Mouse (Mus musculus) midbrain, postnatal 0 days (tissue): ENCODE results near the gene Borcs8. TPM values are rescaled to one million over a fixed set of nuclear protein-coding genes. Genes with fewer than 3 reads are reported as not detected.

Experiments used
- ATAC-seq: fragments of 200-750 bp; cut with Nextera tagmentation; 2 replicates; pipeline ENCODE4 v1.8.0; 2017; ENCODE audit warnings: moderate number of reproducible peaks, mild to moderate bottlenecking, moderate TSS enrichment, moderate library complexity; ENCODE audit not compliant: low FRiP score
- DNase-seq: peaks from one replicate; pipeline ENCODE4 v3.0.0-alpha.2; 2015; ENCODE audit warnings: low spot score
- H3K27ac ChIP-seq: fragments of 300-500 bp; sonication (generic); 2 replicates; pipeline ENCODE4 v1.5.1; 2014; ENCODE audit warnings: low read depth, mild to moderate bottlenecking, low read length, mixed read lengths
- H3K27me3 ChIP-seq: fragments of 300-500 bp; sonication (generic); 2 replicates; pipeline ENCODE4 v1.6.1; 2014; ENCODE audit warnings: low read length, control low read depth, mixed read lengths; ENCODE audit not compliant: insufficient read depth
- H3K36me3 ChIP-seq: fragments of 300-500 bp; sonication (generic); 2 replicates; pipeline ENCODE4 v1.6.1; 2014; ENCODE audit warnings: low read length, control low read depth, mixed read lengths; ENCODE audit not compliant: insufficient read depth
- H3K4me1 ChIP-seq: fragments of 300-500 bp; sonication (generic); 2 replicates; pipeline ENCODE4 v1.6.1; 2014; ENCODE audit warnings: mild to moderate bottlenecking, control low read depth, antibody characterized with exemption, low read length, mixed read lengths; ENCODE audit not compliant: insufficient read depth
- H3K4me2 ChIP-seq: fragments of 300-500 bp; sonication (generic); 2 replicates; pipeline ENCODE4 v1.6.1; 2014; ENCODE audit warnings: low read depth, mild to moderate bottlenecking, low read length, mixed read lengths; ENCODE audit not compliant: poor library complexity, severe bottlenecking
- H3K4me3 ChIP-seq: fragments of 300-500 bp; sonication (generic); 2 replicates; pipeline ENCODE4 v1.5.1; 2014; ENCODE audit warnings: low read depth, mild to moderate bottlenecking, low read length, moderate library complexity
- H3K9ac ChIP-seq: fragments of 300-500 bp; sonication (generic); replicated peaks from 2 replicates; pipeline ENCODE4 v1.6.1; 2014; ENCODE audit warnings: mild to moderate bottlenecking, low read length, moderate library complexity, mixed read lengths; ENCODE audit not compliant: poor library complexity, severe bottlenecking
- H3K9me3 ChIP-seq: fragments of 300-500 bp; sonication (generic); 2 replicates; pipeline ENCODE4 v1.6.1; 2016; ENCODE audit warnings: low read length, control low read depth
- CTCF ChIP-seq: IDR thresholded peaks from 2 replicates; pipeline ENCODE4 v1.5.1; 2016; ENCODE audit warnings: antibody characterized with exemption, mild to moderate bottlenecking
- WGBS: fragments of 180-500 bp; shearing (Covaris S2); extraction: QIAGEN DNeasy Blood & Tissue Kit; methylation state at CpG from one replicate; pipeline ENCODE4 v1.1.7; 2014; 5-methylcytosine and 5-hydroxymethylcytosine counted together
- polyA plus RNA-seq: library from polyadenylated mRNA; unstranded; fragments of >200 nt; fragmentation: Nextera tagmentation; extraction: Ambion mirVana; gene quantifications from 2 replicates; pipeline ENCODE4 v1.2.1, GENCODE M21; 2015
- total RNA-seq: library from RNA; depleted of rRNA; stranded (reverse); fragments of >200 nt; gene quantifications from 2 replicates; pipeline ENCODE4 v1.2.3, GENCODE M21; 2014

Gene Borcs8
- total and polyA plus RNA-seq, 2 experiments from 2014 or later: 49.8 to 91.1 TPM

DNA sequence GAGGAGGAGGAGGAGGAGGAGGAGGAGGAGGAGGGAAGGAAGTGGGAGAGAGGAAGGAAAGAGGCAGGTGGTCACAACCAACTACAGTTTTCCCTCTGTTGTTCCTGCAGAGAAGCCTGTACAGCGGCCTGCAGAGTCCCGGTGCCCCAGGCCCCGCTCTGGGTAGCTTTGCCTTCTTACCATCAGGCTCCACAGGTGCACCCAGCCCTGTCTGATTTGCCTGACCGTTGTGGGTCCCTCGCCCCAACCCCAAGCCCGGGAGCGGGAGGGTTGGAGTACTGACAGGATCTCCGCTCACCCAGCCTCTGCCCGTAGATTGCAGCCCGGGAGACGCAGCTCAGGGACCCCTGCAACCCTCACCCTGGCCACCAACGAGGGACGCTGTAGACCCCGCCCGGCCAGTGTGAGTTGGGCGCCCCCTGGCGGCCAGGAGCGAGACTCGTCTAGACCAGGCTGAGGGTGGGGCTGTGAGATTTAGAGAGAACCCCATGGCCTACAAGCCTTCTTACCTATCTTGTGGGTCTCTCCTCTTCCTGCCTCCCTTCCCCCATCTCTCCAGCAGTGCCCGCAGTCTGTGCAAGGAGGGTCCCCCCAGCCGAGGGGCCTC, 27.3 kb downstream of the Borcs8 start:
- Histone ChIP-seq H3K27me3 (peaks cover 9% of the 10 kb centered on the region; the same call in 1 of the 2 replicates), H3K9ac (peak overlapping the region; percentile 33; the same call in 1 of the 2 replicates), H3K4me1 (peaks cover 4% of the 10 kb centered on the region; the same call in 1 of the 2 replicates), H3K9me3 (no peaks in the 10 kb centered on the region), H3K27ac (no peak overlapping the region), H3K4me3 (peak overlapping the region; percentile 23), H3K4me2 (peak overlapping the region; percentile 50), H3K36me3 (no peaks in the 10 kb centered on the region)
- DNase-seq: peak; percentile 73
- ATAC-seq: peak; percentile 86
- 4% methylated on average over 21 of the region's 21 CpGs for WGBS
- peak; percentile 94 for TF ChIP-seq CTCF

DNA sequence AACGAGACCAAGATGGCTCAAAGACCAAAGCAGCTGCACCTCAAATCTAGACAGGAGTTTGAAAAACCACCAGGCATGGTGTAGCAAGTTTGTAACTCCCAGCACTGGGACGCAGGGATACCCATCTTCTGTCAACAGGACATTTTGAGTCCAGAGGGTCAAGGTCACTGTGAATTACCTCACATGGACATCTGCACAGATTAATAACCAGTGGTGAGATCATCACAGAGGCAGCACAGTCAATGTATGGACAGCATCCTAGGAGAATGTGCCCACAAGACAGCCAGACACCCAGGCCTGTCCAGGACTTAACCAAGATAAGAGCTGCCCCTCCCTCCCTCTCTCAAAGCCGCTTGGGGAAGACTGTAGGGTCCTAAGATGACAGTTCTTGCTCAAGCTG, 30.8 kb downstream of the Borcs8 start:
- Histone ChIP-seq H3K27me3 (peaks cover 6% of the 10 kb centered on the region; the same call in 1 of the 2 replicates), H3K4me2 (no peak overlapping the region), H3K27ac (no peak overlapping the region), H3K9me3 (no peaks in the 10 kb centered on the region), H3K4me1 (peaks cover 9% of the 10 kb centered on the region; the same call in 1 of the 2 replicates), H3K36me3 (no peaks in the 10 kb centered on the region), H3K4me3 (no peak overlapping the region), H3K9ac (no peak overlapping the region)
- DNase-seq (no peak), ATAC-seq (no peak)
- TF ChIP-seq CTCF: no peak
- WGBS: 85% methylated on average over 3 of the region's 3 CpGs

DNA sequence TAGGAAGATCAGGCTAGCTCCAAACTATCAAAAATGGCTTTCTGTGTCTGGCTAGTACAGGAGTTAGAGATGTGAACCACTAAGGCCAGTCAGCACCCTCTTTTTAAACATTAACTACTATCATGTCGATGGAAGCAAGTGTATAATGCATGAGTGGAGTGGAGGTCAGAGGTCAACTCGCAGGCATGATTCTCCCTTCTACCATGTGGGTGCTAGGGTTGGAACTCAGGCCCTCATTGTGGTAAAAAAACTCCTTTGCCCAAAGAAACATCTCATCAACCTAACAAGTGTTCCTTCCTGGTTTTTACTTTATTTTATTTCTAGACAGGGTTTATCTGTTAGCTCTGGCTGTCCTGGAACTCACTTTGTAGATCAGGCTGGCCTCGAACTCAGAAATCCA, 31.4 kb downstream of the Borcs8 start:
- H3K27me3 ChIP-seq: peaks cover 4% of the 10 kb centered on the region; the same call in 1 of the 2 replicates
- no peak overlapping the region for H3K4me3 ChIP-seq
- H3K36me3 ChIP-seq: no peaks in the 10 kb centered on the region
- H3K4me1 ChIP-seq: peaks cover 9% of the 10 kb centered on the region; the same call in 1 of the 2 replicates
- no peaks in the 10 kb centered on the region for H3K9me3 ChIP-seq
- DNase-seq (no peak), ATAC-seq (no peak)
- H3K27ac ChIP-seq: no peak overlapping the region
- TF ChIP-seq CTCF: no peak
- WGBS: 78% methylated on average over 3 of the region's 3 CpGs
- H3K9ac ChIP-seq: no peak overlapping the region
- no peak overlapping the region for H3K4me2 ChIP-seq

DNA sequence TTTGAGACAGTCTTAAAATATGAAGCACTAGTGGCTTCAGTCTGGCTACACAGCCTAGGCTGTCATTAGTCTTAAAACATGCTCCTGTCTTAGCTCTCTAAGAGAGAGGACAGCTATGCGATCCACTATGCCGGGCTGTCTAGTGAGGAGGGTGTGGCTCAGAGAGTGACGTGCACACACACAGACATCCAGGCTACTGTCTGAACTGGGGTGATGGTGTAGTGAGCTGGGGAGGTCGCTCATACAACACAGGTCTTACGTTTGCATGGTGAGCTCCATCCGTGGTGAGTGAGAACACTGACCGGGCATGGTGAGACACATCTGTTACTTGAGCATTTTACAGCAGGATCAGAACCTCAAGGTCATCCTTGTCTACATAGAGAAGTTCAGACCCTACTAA, 31.9 kb downstream of the Borcs8 start:
- DNase-seq (no peak), ATAC-seq (no peak)
- no peaks in the 10 kb centered on the region for H3K36me3 ChIP-seq
- no peaks in the 10 kb centered on the region for H3K27me3 ChIP-seq
- no peak overlapping the region for H3K4me3 ChIP-seq
- WGBS: 91% methylated on average over 7 of the region's 7 CpGs
- H3K9ac ChIP-seq: no peak overlapping the region
- TF ChIP-seq CTCF: no peak
- H3K4me1 ChIP-seq: peaks cover 9% of the 10 kb centered on the region; the same call in 1 of the 2 replicates
- H3K27ac ChIP-seq: no peak overlapping the region
- no peak overlapping the region for H3K4me2 ChIP-seq
- no peaks in the 10 kb centered on the region for H3K9me3 ChIP-seq

DNA sequence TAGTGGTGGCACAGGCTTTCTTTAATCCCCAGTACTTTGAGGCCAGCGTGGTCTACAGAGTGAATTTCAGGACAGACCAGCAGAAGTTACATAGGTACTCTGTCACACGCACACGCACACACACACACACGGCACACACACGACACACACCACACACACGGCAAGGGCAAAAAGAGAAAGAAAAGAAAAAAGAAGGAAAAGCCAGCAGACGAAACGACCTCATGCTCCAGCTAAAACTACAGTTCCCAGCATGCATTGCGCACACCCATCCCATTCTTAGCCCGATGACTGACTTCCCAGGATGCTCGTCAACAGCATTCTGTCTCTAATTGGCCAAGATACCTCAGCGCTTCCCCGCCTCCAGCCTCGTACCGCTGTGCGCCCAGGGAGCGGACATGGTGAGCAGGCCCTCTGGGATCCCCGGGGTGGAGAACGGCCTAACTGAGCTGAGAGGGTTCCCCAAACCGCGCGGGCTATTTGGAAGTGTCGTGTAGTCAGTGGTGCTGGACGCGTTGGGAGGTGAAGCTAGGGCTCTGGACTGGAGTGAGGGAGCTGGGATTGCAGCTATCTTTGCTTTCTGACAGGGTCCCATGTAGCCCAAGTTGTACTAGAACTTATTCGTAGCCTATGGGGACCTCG, 32.9 kb downstream of the Borcs8 start, which contains the start of gene Tmem161a:
TSS of gene Tmem161a (plus strand) at position 314 of the 639 bp plus-strand sequence.
- ATAC-seq: peak; percentile 92
- peak; percentile 96 for DNase-seq
- 2% methylated on average over 27 of the region's 27 CpGs for WGBS
- no peak for TF ChIP-seq CTCF
- Histone ChIP-seq H3K4me2 (peak within 1 kb of the TSS; percentile 50), H3K27ac (peak within 1 kb of the TSS; percentile 39; the same call in 1 of the 2 replicates), H3K36me3 (no peaks in the 10 kb centered on the region), H3K4me1 (peaks cover 6% of the 10 kb centered on the region; the same call in 1 of the 2 replicates), H3K27me3 (no peaks in the 10 kb centered on the region), H3K9ac (peak within 1 kb of the TSS; percentile 62), H3K4me3 (peak within 1 kb of the TSS; percentile 56), H3K9me3 (no peaks in the 10 kb centered on the region)

DNA sequence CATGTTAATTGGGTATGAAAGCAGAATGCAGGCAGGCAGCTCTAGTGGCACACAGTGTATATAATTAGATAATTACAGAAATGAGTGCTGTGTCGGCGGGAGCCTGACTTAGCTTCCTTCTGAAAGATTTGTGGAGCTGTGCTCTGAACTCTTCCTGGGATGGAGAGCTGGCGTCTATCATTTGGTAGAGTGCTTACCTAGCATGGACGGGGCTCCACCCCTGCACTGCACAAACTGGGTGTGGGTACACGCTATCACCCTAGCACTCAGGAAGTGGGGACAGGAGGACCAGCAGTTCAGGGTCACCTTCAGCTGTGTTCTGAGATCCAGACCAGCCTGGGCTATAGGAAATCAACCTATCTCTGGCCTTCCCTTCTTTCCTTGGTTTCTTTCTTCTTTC, 34.0 kb downstream of the Borcs8 start:
- no peak overlapping the region for H3K4me3 ChIP-seq
- no peak for TF ChIP-seq CTCF
- H3K4me1 ChIP-seq: peaks cover 5% of the 10 kb centered on the region; the same call in 1 of the 2 replicates
- no peaks in the 10 kb centered on the region for H3K9me3 ChIP-seq
- H3K9ac ChIP-seq: no peak overlapping the region; the same call in 1 of the 2 replicates
- H3K36me3 ChIP-seq: no peaks in the 10 kb centered on the region
- H3K27me3 ChIP-seq: no peaks in the 10 kb centered on the region
- no peak overlapping the region for H3K27ac ChIP-seq
- ATAC-seq (no peak), DNase-seq (no peak)
- H3K4me2 ChIP-seq: no peak overlapping the region; the same call in 1 of the 2 replicates
- whole genome bisulfite sequencing: 91% methylated on average over 5 of the region's 5 CpGs
